Mouse (Mus musculus): Measurements from ENCODE around the gene Ddx47. TPM values are rescaled to one million over a fixed set of nuclear protein-coding genes. Genes with fewer than 3 reads are reported as not detected.
A peak's percentile ranks its signal among the peaks of the same experiment; 100 is the strongest.

Ddx47 gene
- polyA plus RNA-seq, 2 experiments from 2014 or later, result 167 to 189 TPM

GRCm38 (mm10) chr6:135011734-135012116 lies 313 bp downstream of the Ddx47 start:
- ATAC-seq, result peak; percentile 45

GRCm38 (mm10) chr6:135017211-135017610 lies 5.8 kb downstream of the Ddx47 start:
- ATAC-seq, result no peak

- ATAC-seq, result no peak
Observed at GRCm38 (mm10) chr6:135019564-135019963, 8.2 kb downstream of the Ddx47 start.

GRCm38 (mm10) chr6:135021633-135022032 lies 10.2 kb downstream of the Ddx47 start:
- ATAC-seq, result no peak

GRCm38 (mm10) chr6:135023379-135023778 lies 12.0 kb downstream of the Ddx47 start:
- ATAC-seq, result no peak

GRCm38 (mm10) chr6:135024781-135025420 lies 13.5 kb downstream of the Ddx47 start:
- no peak for ATAC-seq

- peak; percentile 82 for ATAC-seq
Observed at GRCm38 (mm10) chr6:135026232-135026631, 14.8 kb downstream of the Ddx47 start.

GRCm38 (mm10) chr6:135026755-135027154 lies 15.3 kb downstream of the Ddx47 start:
- no peak for ATAC-seq

GRCm38 (mm10) chr6:135029246-135029645 lies 17.8 kb downstream of the Ddx47 start:
- no peak for ATAC-seq

- ATAC-seq, result no peak
Observed at GRCm38 (mm10) chr6:135038674-135039073, 27.3 kb downstream of the Ddx47 start.

- ATAC-seq, result no peak
Observed at GRCm38 (mm10) chr6:135040275-135040871, 29.0 kb downstream of the Ddx47 start.

GRCm38 (mm10) chr6:135041930-135042329 lies 30.5 kb downstream of the Ddx47 start:
- no peak for ATAC-seq

GRCm38 (mm10) chr6:135047276-135047675 lies 35.9 kb downstream of the Ddx47 start:
- peak; percentile 49 for ATAC-seq

GRCm38 (mm10) chr6:135048509-135048908 lies 37.1 kb downstream of the Ddx47 start:
- no peak for ATAC-seq

- ATAC-seq, result no peak
Observed at GRCm38 (mm10) chr6:135048956-135049355, 37.5 kb downstream of the Ddx47 start.

GRCm38 (mm10) chr6:135053789-135054188 lies 42.4 kb downstream of the Ddx47 start:
- no peak for ATAC-seq

- ATAC-seq, result no peak
Observed at GRCm38 (mm10) chr6:135055882-135056281, 44.5 kb downstream of the Ddx47 start.

GRCm38 (mm10) chr6:135060728-135061127 lies 49.3 kb downstream of the Ddx47 start:
- ATAC-seq, result no peak

- no peak for ATAC-seq
Observed at GRCm38 (mm10) chr6:135064621-135065020, 53.2 kb downstream of the Ddx47 start.

- ATAC-seq, result peak; percentile 93
Observed at GRCm38 (mm10) chr6:135065236-135065957, 54.0 kb downstream of the Ddx47 start, which contains the start of gene Gprc5a. Gene Gprc5a, plus strand, starts transcription at chr6:135065651.

- ATAC-seq, result no peak
Observed at GRCm38 (mm10) chr6:135066795-135067445, 55.5 kb downstream of the Ddx47 start.

GRCm38 (mm10) chr6:135068221-135068620 lies 56.8 kb downstream of the Ddx47 start:
- ATAC-seq, result no peak

GRCm38 (mm10) chr6:135069856-135070255 lies 58.4 kb downstream of the Ddx47 start:
- no peak for ATAC-seq

Data from CD4-positive, CD25-positive, alpha-beta regulatory T cell, adult 4 months (primary cell).